Mouse (Mus musculus) forebrain, postnatal 0 days (tissue): ENCODE data around the gene Cntnap2. TPM values are rescaled to one million over a fixed set of nuclear protein-coding genes. Genes with fewer than 3 reads are reported as not detected.

Source experiments
- ATAC-seq: fragments of 200-750 bp; cut with Nextera tagmentation; 2 replicates; pipeline ENCODE4 v1.8.0; 2017; ENCODE audit warnings: mild to moderate bottlenecking, moderate library complexity
- DNase-seq: peaks from one replicate; pipeline ENCODE4 v3.0.0-alpha.2; 2015
- H3K27ac ChIP-seq: fragments of 300-500 bp; sonication (generic); 2 replicates; pipeline ENCODE4 v1.5.1; 2014; ENCODE audit warnings: low read depth, mild to moderate bottlenecking, antibody characterized with exemption, low read length, moderate library complexity, mixed read lengths
- H3K27me3 ChIP-seq: fragments of 300-500 bp; sonication (generic); 2 replicates; pipeline ENCODE4 v1.6.1; 2014; ENCODE audit warnings: mild to moderate bottlenecking, low read length, mixed read lengths; ENCODE audit not compliant: insufficient read depth
- H3K36me3 ChIP-seq: fragments of 300-500 bp; sonication (generic); 2 replicates; pipeline ENCODE4 v1.6.1; 2014; ENCODE audit warnings: mild to moderate bottlenecking, moderate library complexity; ENCODE audit not compliant: insufficient read depth
- H3K4me1 ChIP-seq: fragments of 300-500 bp; sonication (generic); 2 replicates; pipeline ENCODE4 v1.6.1; 2014; ENCODE audit warnings: antibody characterized with exemption; ENCODE audit not compliant: insufficient read depth
- H3K4me2 ChIP-seq: fragments of 300-500 bp; sonication (generic); 2 replicates; pipeline ENCODE4 v1.6.1; 2014; ENCODE audit warnings: low read depth, mild to moderate bottlenecking, moderate library complexity
- H3K4me3 ChIP-seq: fragments of 300-500 bp; sonication (generic); 2 replicates; pipeline ENCODE4 v1.5.1; 2014; ENCODE audit warnings: low read depth, low read length, mixed read lengths
- H3K9ac ChIP-seq: fragments of 300-500 bp; sonication (generic); 2 replicates; pipeline ENCODE4 v1.6.1; 2014; ENCODE audit warnings: mild to moderate bottlenecking
- H3K9me3 ChIP-seq: fragments of 300-500 bp; sonication (generic); 2 replicates; pipeline ENCODE4 v1.6.1; 2016; ENCODE audit warnings: low read length
- CTCF ChIP-seq: sonication (generic); IDR thresholded peaks from 2 replicates; pipeline ENCODE4 v1.5.1; 2016; ENCODE audit warnings: antibody characterized with exemption, control low read depth, low read depth
- WGBS: fragments of 180-500 bp; shearing (Covaris S2); extraction: QIAGEN DNeasy Blood & Tissue Kit; methylation state at CpG from one replicate; pipeline ENCODE4 v1.1.7; 2014; 5-methylcytosine and 5-hydroxymethylcytosine counted together
- polyA plus RNA-seq: library from polyadenylated mRNA; unstranded; fragments of >200 nt; fragmentation: Nextera tagmentation; extraction: Ambion mirVana; gene quantifications from 2 replicates; pipeline ENCODE4 v1.2.1, GENCODE M21; 2015
- total RNA-seq: library from RNA; depleted of rRNA; stranded (reverse); fragments of >200 nt; gene quantifications from 2 replicates; pipeline ENCODE4 v1.2.3, GENCODE M21; 2014

Gene Cntnap2
- total and polyA plus RNA-seq, 2 experiments from 2014 or later = 50.2 to 107 TPM

DNA sequence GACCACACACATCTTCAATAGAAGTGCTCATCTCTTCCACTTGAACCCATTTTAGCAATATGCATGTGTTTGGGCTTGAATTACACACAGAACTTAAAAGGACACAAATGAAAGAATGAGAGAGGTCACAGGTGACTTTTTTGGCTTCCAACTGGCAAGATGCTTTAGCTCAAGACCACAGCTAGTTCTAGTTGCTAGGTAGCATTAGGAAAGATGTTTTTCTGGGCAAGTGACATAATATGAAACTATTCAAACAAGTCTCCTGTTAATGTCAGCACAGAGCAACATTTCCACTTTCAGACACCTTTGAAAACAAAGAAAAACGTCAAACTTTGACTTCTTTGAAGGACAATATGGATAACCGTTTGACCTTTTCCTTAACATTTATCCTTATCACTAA, 1657.4 kb downstream of the Cntnap2 start:
- no peaks in the 10 kb centered on the region for H3K27me3 ChIP-seq
- H3K36me3 ChIP-seq = no peaks in the 10 kb centered on the region
- no peak for TF ChIP-seq CTCF
- no peaks in the 10 kb centered on the region for H3K9me3 ChIP-seq
- no peak for ATAC-seq
- WGBS = 75% methylated on average over 2 of the region's 2 CpGs
- no peaks in the 10 kb centered on the region for H3K4me1 ChIP-seq
- H3K9ac ChIP-seq = no peak overlapping the region
- H3K27ac ChIP-seq = no peak overlapping the region
- no peak overlapping the region for H3K4me3 ChIP-seq
- no peak overlapping the region for H3K4me2 ChIP-seq
- DNase-seq = no peak

- TF ChIP-seq CTCF = no peak
Observed at GRCm38 (mm10) chr6:46733794-46734193, 1674.6 kb downstream of the Cntnap2 start.

GRCm38 (mm10) chr6:46748448-46748847, 1689.3 kb downstream of the Cntnap2 start:
- Histone ChIP-seq H3K27ac (no peak overlapping the region), H3K27me3 (no peaks in the 10 kb centered on the region), H3K36me3 (no peaks in the 10 kb centered on the region), H3K4me3 (no peak overlapping the region), H3K4me2 (no peak overlapping the region), H3K9me3 (no peaks in the 10 kb centered on the region), H3K9ac (no peak overlapping the region), H3K4me1 (no peaks in the 10 kb centered on the region)
- DNase-seq = no peak
- no peak for ATAC-seq
- TF ChIP-seq CTCF = no peak

More at GRCm38 (mm10) chr6:46733794-46734193, 1674.6 kb downstream of the Cntnap2 start:
- Histone ChIP-seq H3K4me1 (no peaks in the 10 kb centered on the region), H3K9ac (no peak overlapping the region), H3K4me2 (no peak overlapping the region), H3K27ac (no peak overlapping the region), H3K9me3 (no peaks in the 10 kb centered on the region), H3K36me3 (no peaks in the 10 kb centered on the region), H3K4me3 (no peak overlapping the region), H3K27me3 (no peaks in the 10 kb centered on the region)
- no peak for DNase-seq
- ATAC-seq = no peak

- H3K4me1 ChIP-seq = no peaks in the 10 kb centered on the region
- TF ChIP-seq CTCF = no peak
- WGBS = 3% methylated on average over 3 of the region's 3 CpGs
- H3K36me3 ChIP-seq = no peaks in the 10 kb centered on the region
- DNase-seq (no peak), ATAC-seq (no peak)
- no peak overlapping the region for H3K9ac ChIP-seq
- no peak overlapping the region for H3K4me3 ChIP-seq
- H3K27me3 ChIP-seq = no peaks in the 10 kb centered on the region
- H3K9me3 ChIP-seq = no peaks in the 10 kb centered on the region
- no peak overlapping the region for H3K27ac ChIP-seq
- no peak overlapping the region for H3K4me2 ChIP-seq
Observed at GRCm38 (mm10) chr6:46763481-46763880, 1704.3 kb downstream of the Cntnap2 start.

- ATAC-seq (no peak), DNase-seq (no peak)
- Histone ChIP-seq H3K4me2 (no peak overlapping the region), H3K27me3 (no peaks in the 10 kb centered on the region), H3K36me3 (no peaks in the 10 kb centered on the region), H3K9me3 (no peaks in the 10 kb centered on the region), H3K4me3 (no peak overlapping the region), H3K27ac (no peak overlapping the region), H3K9ac (no peak overlapping the region), H3K4me1 (no peaks in the 10 kb centered on the region)
- TF ChIP-seq CTCF = no peak
Observed at GRCm38 (mm10) chr6:46774529-46774928, 1715.4 kb downstream of the Cntnap2 start.

DNA sequence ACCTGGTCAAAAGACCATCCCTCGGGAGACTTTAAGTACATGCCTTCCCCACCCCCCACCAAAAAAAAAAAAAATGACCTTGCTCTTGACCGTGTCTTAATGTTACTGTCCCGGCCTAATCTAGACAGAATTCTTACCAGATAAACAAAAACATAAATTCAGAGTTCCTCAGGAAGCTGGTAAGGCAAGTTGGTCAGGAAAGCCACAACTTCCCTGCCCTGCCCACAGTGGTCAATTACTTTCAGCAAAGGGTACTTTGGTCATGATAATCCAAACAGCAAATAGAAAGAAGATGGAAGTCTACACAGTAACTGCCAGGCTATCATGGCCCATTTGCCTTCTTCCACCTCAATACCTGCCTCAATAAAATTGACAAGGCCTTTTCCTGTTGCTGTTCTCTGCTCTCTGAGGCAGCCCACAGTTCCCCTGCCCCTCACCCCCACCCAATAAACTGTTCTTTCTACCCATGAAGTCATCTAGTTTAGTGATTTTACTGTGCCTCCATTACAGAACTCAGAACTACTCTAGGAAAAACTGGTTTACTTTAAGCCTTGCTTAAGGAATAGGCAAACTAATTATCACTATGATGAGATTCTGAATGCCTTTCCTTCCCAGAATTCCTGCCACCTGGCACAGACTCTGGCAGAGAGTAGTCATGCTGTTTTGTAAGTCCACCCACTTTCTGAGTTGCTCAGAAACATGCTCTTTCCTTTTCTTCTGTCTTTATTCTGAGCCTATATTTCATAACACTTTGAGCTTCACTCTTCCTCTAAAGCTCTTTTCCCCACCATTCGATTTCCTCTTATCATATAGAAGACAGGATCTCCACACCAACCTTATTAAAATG, 1743.3 kb downstream of the Cntnap2 start:
- H3K9me3 ChIP-seq = no peaks in the 10 kb centered on the region
- no peak for ATAC-seq
- no peak overlapping the region for H3K4me2 ChIP-seq
- no peaks in the 10 kb centered on the region for H3K36me3 ChIP-seq
- no peak for TF ChIP-seq CTCF
- H3K27ac ChIP-seq = no peak overlapping the region
- no peaks in the 10 kb centered on the region for H3K4me1 ChIP-seq
- H3K4me3 ChIP-seq = no peak overlapping the region
- no peak for DNase-seq
- H3K27me3 ChIP-seq = no peaks in the 10 kb centered on the region
- WGBS = 86% methylated on average over 4 of the region's 4 CpGs
- no peak overlapping the region for H3K9ac ChIP-seq

GRCm38 (mm10) chr6:46856635-46857034, 1797.5 kb downstream of the Cntnap2 start:
- 62% methylated on average over 3 of the region's 3 CpGs for WGBS
- TF ChIP-seq CTCF = no peak
- ATAC-seq = no peak
- Histone ChIP-seq H3K9me3 (no peaks in the 10 kb centered on the region), H3K27me3 (no peaks in the 10 kb centered on the region), H3K36me3 (no peaks in the 10 kb centered on the region), H3K27ac (no peak overlapping the region), H3K4me2 (no peak overlapping the region), H3K4me1 (no peaks in the 10 kb centered on the region), H3K9ac (no peak overlapping the region), H3K4me3 (no peak overlapping the region)
- no peak for DNase-seq
